Mouse (Mus musculus) cerebellum, postnatal 10 days (tissue): Measurements from ENCODE around the gene Mmp2.
"Not testable (repeated sequence)": the region's sequence is repeated elsewhere in the genome, so short reads cannot be mapped to it uniquely, and the experiment has no call there.

Experiments used
- DNase-seq, 2 experiments: peaks; one replicate each; pipeline ENCODE4 v3.0.0; 2021; ENCODE audit warnings: mixed read lengths in 2 of 2

Mmp2 gene

DNA sequence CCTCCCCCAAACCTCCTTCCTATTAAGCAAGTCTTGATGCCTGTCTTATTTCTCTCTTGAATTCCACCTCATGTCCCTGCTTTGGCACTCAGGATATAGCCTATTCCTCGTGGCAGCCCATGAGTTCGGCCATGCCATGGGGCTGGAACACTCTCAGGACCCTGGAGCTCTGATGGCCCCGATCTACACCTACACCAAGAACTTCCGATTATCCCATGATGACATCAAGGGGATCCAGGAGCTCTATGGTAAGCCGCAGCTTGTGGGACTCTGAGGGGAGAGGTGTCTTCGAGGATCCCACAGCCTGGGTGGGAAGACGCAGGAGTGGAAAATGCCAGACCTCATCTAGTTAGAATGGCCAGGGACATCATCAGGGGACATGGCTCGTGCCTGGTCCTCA, 12.1 kb downstream of the Mmp2 start:
- no peak for DNase-seq

DNA sequence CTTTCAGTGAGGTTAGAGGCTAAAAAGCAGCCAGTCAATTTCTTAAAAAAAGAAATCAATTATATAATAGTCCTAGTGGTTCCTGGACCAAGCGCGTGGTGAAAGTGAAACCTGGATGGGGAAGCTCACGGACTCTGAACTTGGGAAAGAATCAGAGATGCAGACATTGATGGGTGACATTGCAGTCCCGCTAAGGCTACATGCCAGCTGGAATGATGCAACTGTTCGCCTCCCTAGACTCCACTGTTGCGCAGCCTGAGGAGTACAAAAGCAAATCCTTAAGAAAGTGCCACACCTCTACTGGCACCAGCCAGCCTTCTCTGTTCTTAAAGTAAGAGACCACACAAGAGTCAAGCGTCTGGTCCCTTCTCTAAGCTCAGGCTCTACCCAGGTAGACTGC, 12.8 kb downstream of the Mmp2 start:
- DNase-seq, result no peak

DNA sequence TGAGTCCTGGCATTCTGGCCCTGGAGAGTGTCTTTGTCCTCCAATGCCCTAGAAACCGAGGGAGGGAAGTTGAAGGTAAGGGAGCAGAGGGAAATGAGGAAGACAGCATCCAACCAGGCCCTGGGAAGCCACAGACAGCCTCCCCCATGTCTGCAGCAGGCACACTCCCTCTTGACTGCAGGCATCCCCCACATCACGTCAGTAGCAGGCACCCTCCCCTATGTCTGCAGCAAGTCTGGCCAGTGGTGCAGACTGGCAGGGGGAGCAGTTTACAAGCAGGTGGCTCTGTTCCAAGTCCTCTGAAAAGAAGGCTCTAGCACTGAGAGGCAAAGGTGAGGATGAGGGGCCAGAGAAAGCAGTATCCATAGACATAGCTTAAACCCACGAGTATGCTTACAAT, 19.6 kb downstream of the Mmp2 start:
- DNase-seq, result peak in 1 of 2 experiments; percentile 25

DNA sequence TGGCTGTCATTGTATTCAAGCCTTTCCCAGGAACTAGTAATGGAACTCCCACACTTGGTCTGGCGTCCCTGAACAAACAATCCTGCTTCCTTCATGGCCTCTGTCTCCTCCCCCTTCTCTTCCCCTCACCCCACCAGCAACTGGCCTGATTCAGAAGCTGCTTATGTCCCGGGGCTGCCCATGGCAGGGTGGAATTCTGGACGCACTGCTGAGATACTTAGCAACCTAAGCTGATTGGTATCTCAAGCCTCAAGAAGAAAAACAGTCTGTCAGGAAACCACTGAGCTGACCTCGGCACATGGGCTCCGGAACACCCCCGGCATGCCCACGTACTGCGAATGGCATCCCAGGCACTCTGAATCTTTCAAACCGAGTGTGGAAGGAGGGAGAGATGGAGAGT, 20.2 kb downstream of the Mmp2 start:
- DNase-seq, result no peak

- no peak for DNase-seq
These were observed 22.2 kb downstream of the Mmp2 start for GRCm38 (mm10) chr8:92849261-92849660.

- peak; percentile 75 to 89 for DNase-seq
These were observed 23.1 kb downstream of the Mmp2 start for GRCm38 (mm10) chr8:92850239-92850638.

DNA sequence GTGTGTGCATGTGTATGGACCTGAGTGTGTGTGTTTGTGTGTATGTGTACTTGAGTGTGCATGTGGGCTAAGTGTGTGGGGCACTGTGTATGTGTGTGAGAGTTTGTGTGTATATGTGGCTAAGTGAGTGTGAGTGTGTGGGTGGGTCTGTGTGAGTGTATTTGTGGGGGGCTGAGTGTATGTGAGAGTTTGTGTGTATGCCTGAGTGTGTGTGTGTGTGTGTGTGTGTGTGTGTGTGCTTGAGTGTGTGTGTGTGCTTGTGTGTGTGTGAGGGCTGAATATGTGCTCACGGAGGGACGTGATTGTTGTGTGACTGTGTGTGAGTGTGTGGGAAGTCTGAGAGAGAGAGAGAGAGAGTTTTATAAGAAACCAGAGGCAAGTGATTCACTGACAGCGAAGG, 24.3 kb downstream of the Mmp2 start:
- no peak for DNase-seq

GRCm38 (mm10) chr8:92853188-92853983, 26.3 kb downstream of the Mmp2 start:
- no peak for DNase-seq

GRCm38 (mm10) chr8:92854673-92855072, 27.6 kb downstream of the Mmp2 start:
- DNase-seq, result no peak

GRCm38 (mm10) chr8:92855171-92855894, 28.2 kb downstream of the Mmp2 start, which contains the start of gene Lpcat2:
Gene Lpcat2 (plus strand): TSS chr8:92855339.
- peak; percentile 82 to 88 for DNase-seq

GRCm38 (mm10) chr8:92856273-92856986, 29.3 kb downstream of the Mmp2 start:
- no peak for DNase-seq

GRCm38 (mm10) chr8:92858475-92859182, 31.5 kb downstream of the Mmp2 start:
- no peak for DNase-seq

GRCm38 (mm10) chr8:92861977-92862376, 34.9 kb downstream of the Mmp2 start:
- DNase-seq, result no peak

- no peak for DNase-seq
These were observed 43.2 kb downstream of the Mmp2 start for GRCm38 (mm10) chr8:92870281-92870680.

DNA sequence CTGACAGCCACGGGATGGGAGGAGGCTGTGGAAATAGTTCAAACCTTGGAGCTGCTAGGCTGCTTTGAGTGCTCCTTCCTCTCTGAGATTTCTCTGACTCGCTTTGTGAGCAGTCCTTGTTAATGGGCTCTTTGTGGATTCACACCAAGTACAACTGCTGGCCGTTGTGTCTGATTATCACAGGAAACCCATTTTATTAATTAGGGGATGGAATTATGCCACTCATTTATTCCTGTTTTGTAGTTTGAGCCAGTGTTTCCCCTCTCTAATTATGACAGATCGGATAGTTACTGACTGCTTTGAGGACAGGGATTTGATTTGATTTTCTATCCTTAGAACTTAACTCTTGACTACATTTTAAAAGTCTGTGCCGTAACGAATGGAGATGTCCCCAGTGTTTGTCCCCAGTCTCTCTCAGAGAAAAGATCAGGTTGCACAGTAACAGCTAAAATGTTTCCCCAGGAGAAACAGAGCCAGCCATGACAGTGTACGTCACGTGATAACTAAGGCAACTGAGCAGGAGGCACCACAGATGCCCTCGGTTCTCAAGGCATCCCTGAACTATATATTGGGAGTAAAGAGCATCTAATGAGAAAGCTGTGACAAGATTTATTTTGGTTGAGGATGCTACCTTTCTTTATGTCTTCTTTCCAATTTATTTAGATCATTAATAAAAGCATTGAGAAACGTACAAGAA, 45.1 kb downstream of the Mmp2 start:
- no peak for DNase-seq

- no peak for DNase-seq
These were observed 48.7 kb downstream of the Mmp2 start for GRCm38 (mm10) chr8:92875795-92876194.

GRCm38 (mm10) chr8:92881247-92881646, 54.2 kb downstream of the Mmp2 start:
- no peak for DNase-seq

- DNase-seq, result peak; percentile 19 to 30
These were observed 56.7 kb downstream of the Mmp2 start for GRCm38 (mm10) chr8:92883771-92884170.

DNA sequence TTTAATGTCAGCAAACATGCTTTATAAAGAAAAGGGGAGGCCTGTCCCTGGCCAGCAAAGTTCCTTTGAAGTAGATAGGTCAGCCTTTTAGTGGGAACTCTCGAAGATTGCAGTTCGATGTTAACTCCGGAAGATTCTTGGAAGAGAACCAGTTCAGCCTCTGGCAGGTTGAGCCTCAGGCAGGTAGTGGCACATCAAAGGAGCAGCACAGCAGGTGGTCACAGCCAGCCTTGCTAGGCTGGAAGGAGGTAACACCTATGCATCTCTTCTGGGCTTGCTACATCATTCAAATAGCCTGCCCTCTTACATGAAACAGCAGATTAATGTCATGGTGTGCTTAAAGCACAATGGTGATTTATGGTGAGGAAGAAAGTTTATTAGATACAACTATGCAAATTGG, 65.1 kb downstream of the Mmp2 start:
- DNase-seq, result not testable (repeated sequence)

DNA sequence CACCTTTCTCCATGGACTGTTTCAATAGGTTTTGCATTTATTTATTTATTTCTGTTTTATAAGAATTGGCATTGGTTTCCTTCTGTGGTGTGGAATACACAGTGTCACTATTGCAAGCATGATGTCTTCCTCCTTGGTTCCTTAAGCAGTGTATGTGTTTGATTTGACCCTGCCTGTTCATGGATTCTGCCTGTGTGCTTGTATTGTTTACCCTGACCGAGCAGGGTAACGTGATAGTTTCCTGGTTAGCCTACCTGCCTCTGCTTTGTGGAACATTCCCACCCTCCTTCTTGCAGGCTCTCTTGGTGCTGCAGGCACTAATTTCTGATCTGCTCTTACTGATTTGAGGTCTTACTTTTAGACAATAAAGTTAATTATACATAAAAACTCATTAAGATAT, 66.8 kb downstream of the Mmp2 start:
- DNase-seq, result no peak

- DNase-seq, result no peak
These were observed 68.0 kb downstream of the Mmp2 start for GRCm38 (mm10) chr8:92895053-92895452.

- DNase-seq, result no peak
These were observed 69.0 kb downstream of the Mmp2 start for GRCm38 (mm10) chr8:92896056-92896455.
